Mouse (Mus musculus) CH12.LX (cell line): ENCODE measurements around the gene Ncoa7.
A peak's percentile ranks its signal among the peaks of the same experiment; 100 is the strongest.

ENCODE experiments used
- CTCF ChIP-seq, 2 experiments: IDR thresholded peaks in 1 of 2; conservative IDR thresholded peaks in 1 of 2; 2 replicates each; pipeline ENCODE4 v1.5.1; 2011 to 2012; ENCODE audit warnings: low read depth in 2 of 2, low read length in 2 of 2, improper control_type of control experiment in 1 of 2, inconsistent platforms in 1 of 2, mild to moderate bottlenecking in 1 of 2, moderate library complexity in 1 of 2
- POLR2A ChIP-seq: IDR thresholded peaks from 2 replicates; pipeline ENCODE4 v1.6.1; 2011; ENCODE audit warnings: low read depth, mild to moderate bottlenecking, improper control_type of control experiment, low read length
- POLR2AphosphoS2 ChIP-seq: IDR thresholded peaks from 2 replicates; pipeline ENCODE4 v1.6.1; 2011; ENCODE audit warnings: low read depth, low read length, improper control_type of control experiment

GRCm38 (mm10) chr10:30802681-30803586 is at the start of gene Ncoa7:
- TF ChIP-seq POLR2AphosphoS2 (no peak), CTCF (conservative IDR thresholded peaks at IDR 0.05 in 1 of 2, IDR thresholded peaks at IDR 0.05 in 1 of 2; ENCODE audit: low read depth in 2 of 2, low read length in 2 of 2) (no peak), POLR2A (peak; percentile 85)
